Mouse (Mus musculus): Measurements from ENCODE around the gene Cryba2.

DNA sequence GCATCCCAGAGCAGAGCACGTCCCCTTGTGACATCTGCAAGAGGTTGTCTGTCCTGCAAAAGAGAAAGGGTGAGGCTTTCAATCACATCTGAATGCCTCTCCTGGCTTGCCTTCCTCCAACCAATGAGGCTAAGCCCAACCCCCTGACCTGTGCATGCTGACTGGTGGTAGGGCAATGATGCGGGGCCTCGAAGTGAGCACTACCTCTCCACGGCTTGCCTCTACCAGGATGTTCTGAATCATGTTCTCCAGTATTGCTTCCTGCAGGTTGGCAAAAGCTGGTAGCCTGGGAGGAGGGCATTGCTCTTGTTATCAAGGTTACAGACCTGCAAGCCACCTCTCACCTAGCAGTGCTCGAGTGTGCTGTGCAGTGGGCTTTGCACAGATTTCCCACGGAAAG, 9.2 kb upstream of the Cryba2 start:
- TF ChIP-seq ZKSCAN1 (IDR thresholded peaks at IDR 0.05; ENCODE audit: borderline replicate concordance, low read depth, low read length), result no peak
- no peak for TF ChIP-seq POLR2A (IDR thresholded peaks at IDR 0.05; ENCODE audit: low read depth, low read length)
- TF ChIP-seq CTCF (conservative IDR thresholded peaks at IDR 0.05 in 1 of 2, IDR thresholded peaks at IDR 0.05 in 1 of 2; ENCODE audit: low read depth in 2 of 2, low read length in 2 of 2), result no peak
- TF ChIP-seq EP300 (IDR thresholded peaks at IDR 0.05; ENCODE audit: low read length), result no peak
- TF ChIP-seq ZMIZ1 (IDR thresholded peaks at IDR 0.05; ENCODE audit: low read depth, low read length), result no peak
- no peak for TF ChIP-seq USF2 (conservative IDR thresholded peaks at IDR 0.05; ENCODE audit: low read depth, low read length)
- no peak for TF ChIP-seq SMC3 (IDR thresholded peaks at IDR 0.05; ENCODE audit: low read depth, low read length)
- TF ChIP-seq POLR2AphosphoS2 (IDR thresholded peaks at IDR 0.05; ENCODE audit: low read depth, low read length), result no peak
- no peak for TF ChIP-seq MAX (IDR thresholded peaks at IDR 0.05; ENCODE audit: low read length)
